Mouse (Mus musculus) urinary bladder, adult 18-20 months (tissue): ENCODE results near the gene Syn1.

Experiments used
- DNase-seq, 2 experiments: peaks; one replicate each; pipeline ENCODE4 v3.0.0; 2022; ENCODE audit warnings: low spot score in 2 of 2, mixed read lengths in 2 of 2

The Syn1 gene

DNA sequence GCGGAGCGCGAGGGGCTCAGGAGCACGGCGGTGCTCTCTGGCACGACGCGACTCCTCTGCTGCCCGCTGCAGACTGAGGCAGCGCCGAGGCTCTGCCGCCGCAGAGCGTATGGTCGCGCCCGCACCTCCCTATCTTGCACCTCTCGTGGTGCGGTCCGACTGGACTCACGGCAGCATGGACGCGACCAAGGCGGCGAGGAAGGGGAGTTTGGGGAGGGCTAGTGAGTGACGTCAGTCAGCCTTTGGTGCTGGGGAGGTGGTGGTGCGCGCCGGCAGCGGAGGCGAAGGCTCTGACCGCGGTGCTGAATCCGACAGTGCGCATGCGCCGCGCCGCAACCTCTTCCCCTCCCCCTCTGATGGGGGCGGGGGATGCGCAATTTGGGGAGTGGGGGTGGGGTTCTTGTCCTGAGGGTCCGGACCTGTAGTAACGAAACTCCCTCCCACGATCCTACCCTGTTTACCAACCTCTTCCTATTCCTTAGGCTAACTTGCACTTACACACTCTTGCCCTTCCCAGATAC, at the start of gene Syn1:
Gene Syn1, minus strand, starts transcription at position 161 of the 521 bp plus-strand sequence.
- DNase-seq = peak; percentile 16 to 59

DNA sequence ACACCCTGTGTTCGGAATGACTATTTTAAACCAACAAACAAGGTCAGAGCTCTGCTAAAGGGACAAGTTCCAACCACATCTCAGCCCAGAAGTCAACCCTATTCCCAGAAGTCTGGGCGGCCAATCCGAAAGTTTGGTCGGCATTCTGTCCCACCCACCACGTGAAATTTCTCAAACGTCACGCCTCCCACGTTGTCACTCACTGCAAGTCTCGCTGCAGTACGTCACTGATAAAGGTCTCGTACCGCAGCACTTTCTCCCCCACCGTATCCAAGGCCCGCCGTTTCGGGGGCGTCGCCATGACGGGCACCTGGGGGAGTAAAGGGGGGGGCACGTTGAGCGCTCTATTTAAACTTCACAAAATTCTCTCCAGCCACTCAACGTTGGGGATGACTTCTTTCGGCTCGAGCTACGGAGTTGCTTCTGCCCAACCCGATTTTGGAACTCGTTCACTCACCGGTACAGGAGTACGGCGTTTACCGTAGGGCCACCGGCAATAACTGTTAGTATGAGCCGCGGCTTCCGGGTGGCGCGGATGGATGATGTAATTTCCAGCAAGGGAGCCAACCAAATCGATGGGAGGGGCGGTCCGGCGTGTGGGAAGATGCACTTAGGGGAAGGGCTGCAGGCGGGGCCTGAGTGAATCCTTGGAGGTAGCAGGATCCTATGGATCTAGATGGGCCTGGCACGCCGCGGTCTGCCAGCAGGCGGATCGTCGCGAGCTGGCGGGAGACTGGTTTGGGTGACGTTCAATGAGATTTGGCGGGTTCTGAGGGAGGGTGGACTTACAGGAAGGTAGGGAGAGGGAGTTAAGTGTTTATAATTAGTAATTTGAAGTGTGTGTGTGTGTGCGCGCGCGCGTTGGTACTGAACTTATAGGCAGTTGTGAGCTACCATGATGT, 40.9 kb upstream of the Syn1 start, which contains the start of gene Uxt:
Gene Uxt, minus strand, starts transcription at position 541 of the 902 bp plus-strand sequence.
- peak; percentile 74 to 80 for DNase-seq

DNA sequence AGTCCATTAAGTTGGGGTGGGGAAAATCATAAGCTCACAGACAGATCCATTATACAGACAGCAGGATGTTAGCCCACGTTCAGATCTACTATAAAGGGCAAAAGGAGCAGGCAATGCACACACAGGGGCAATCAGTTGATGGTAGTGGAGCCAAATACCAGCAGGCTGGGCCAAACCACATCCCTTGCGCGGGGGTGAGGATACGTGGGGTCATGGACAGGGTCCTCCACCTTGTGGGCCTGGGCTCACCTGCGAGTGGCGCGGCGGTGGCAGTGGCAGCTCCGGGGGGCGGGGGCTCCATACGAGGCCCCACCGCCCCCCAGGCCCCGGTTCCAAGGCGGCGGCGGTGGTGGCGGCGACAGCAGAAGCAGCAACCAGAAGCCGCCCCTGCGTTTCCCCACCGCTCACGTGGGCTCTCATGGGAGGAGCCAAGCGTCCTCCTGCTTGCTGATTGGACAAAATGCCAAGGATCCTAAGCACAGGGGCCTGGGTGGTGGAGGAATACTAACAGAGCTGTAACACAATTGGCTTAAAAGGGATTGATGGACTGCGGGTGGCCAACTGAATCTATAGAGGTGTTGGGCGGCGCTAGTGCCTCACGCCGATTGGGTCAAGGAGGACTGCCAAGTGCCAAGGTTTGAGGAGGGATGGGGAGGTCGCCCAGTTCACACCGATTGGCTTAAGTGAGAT, 29.5 kb upstream of the Syn1 start, which contains the start of gene Elk1:
Gene Elk1, minus strand, starts transcription at position 418 of the 690 bp plus-strand sequence.
- DNase-seq = peak; percentile 61 to 74

DNA sequence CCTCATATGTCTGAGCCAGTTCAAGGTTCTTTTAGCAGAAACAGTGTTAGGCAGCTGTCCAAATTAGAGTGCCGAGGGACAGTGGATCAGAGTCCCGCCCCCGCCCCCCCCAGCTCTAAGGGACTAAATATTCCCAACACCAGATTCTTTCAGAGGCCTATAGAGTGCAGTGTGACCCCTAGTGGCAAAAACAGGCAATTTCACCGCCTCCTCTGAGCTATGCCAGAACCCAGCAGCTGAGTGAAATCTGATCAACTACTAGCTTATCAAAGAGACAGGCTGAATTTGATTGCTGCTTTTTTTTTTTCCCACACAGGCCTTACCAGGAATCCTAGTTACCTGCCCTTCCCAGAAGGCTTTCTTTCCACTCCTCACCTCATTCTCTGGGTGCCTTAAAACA, 25.3 kb upstream of the Syn1 start:
- peak in 1 of 2 experiments; percentile 10 for DNase-seq

DNA sequence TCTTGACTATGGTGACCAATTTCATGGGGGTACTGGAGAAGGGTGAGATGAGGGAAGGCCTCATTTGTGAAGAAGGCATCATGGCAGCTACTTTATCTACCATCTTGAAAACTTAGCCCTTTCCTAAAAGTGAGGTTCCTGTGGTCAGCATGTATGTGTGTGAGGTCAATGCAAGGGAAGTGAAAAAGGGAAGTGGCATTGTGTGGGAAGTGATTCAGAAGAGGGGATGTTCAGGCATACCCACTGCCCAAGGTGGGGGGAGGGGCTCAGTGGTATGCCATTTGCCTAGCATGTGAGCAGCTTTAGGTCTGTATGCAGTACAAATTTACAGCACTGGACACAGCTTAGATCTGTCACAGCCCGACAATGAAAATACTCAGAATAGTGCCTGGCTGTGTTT, 11.2 kb upstream of the Syn1 start:
- no peak for DNase-seq

DNA sequence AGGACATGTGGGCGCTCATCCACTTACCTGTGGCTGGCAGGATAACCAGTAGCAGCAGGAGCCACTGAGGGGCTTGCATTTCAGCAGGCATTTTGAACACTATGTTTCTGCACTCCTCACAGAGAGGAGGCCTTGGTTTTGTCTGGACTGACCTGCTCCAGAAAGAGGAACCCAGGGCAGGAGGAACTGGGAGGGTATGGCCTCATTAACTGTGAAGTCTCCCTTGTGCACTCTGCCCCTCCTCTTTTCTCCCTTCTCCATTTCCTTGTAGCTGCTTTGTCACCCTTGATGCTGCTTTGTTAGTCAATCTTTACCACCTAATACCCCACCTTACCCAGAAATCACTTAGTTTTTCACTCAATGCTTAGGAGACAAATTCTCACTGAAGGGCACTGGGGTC, 10.6 kb upstream of the Syn1 start, which contains the start of gene Cfp:
Gene Cfp, minus strand, starts transcription at position 192 of the 400 bp plus-strand sequence.
- DNase-seq = no peak

DNA sequence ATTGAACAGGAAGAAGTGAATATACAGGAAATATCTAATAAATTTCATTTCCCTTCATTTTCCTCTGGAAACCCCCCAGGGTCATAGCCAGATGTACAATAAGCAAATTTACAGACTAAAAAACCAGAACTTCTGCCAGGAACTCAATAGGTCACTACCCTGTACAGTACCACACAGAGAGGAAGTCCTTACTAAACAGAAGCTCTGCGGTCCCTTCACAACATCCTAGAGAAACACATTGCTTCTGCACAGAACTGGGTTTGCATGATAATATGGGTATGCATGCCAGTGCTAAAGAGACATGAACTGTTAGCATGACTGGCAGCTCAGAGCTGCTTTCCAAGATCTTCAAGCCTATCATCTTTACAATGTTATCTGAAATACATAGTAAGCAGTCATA, 9.1 kb upstream of the Syn1 start:
- no peak for DNase-seq

DNA sequence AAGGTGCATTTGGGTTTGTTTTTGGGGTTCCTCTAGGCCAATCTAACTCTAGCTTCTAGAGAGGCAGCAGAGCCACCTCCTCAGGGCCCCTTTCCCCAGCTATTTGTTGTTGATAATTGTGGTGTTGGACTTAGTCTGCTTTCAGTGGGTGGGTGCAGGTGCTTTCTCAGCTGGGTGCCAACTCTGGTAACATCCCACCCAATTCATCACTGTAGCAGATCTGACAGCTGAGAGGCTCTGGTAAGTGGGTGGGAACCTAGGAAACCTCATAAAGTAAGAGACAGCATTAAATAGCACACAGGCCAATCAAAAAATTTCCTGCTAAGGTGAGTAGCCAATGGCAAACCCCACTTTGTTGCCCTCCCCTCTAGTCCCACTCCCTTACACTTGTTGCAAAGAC, 4.2 kb upstream of the Syn1 start:
- no peak for DNase-seq

DNA sequence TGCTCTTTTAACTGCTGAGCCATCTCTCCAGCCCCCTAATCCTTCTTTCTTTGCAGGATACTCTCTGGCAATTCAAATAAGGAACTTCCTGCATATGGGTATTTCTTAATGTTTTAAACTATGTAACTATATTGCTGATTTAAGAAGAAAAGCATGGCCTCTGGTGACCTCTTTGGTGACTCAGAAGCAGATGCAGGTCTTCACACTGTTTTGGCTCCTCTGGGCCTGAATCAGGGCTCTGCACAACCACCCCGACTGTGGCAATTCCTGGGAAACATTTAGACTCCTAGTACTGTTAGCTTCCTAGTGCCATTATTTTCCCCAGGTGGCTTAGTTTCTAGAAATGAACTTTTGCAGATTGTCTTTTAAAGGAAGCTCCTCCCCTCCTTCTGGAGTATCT, 2.7 kb upstream of the Syn1 start:
- DNase-seq = no peak

DNA sequence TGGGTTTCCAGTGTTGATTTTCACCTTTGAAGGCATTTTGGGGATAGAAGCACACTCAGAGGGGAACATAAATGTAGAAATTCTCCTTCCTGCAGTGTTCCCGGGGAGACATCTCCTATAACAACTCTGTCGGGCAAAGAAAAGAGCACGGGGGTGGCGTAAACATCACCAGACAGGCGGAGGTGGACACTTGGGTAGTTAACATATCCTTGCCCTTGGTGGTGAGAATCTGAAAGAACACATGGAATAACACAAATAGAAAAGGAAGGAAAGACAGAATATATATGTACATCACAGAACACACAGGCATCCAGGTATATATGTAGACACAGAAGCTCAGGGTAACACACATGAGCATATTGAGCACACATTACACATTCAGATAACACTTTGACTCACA, 562 bp upstream of the Syn1 start:
- no peak for DNase-seq

DNA sequence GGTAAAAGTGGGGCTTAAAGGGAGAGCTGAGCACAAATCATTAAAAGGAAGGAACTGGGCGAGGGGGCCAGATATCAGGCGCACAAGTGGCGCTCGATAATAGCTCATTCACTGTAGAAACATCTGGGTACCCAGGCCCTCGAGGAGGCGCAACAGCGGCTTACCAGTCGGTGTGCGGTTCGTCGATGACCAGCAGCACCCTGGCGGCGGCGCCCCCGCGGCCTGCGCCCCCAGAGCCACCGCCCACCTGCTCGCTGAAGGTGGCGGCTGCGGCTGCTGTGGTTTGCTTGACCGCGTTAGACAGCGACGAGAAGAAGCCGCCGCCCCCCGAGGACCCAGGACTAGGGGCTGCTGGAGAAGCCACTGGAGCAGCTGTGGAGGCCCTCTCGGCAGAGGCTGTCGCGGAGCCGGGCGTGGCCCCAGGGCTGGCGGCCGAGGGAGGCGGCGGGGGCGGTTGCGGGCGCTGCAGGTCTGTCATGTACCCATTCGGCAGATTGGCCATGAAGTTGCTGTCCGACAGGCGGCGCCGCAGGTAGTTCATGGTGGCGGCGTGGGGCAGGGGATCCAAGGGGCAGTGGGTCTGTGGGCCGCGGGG, 458 bp downstream of the Syn1 start:
- DNase-seq = no peak

DNA sequence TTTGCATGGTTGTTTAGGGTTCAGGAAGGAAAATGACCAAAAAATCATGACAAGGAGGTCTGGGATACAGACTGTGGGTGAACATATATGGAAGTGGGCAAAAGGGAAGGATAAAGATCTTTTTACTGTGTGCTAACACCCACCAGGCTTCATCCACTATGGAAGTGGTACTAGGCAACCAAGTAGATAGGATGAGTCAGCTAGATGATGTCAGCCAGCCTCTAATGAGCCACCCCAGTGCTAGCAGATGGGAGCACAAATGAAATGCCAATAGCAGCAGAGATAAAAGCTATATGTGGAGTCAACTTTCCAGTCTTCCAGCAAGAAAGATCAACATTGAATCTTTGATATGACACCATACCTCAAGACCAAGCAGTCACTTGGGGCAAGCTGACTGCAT, 5.7 kb downstream of the Syn1 start:
- DNase-seq = no peak

DNA sequence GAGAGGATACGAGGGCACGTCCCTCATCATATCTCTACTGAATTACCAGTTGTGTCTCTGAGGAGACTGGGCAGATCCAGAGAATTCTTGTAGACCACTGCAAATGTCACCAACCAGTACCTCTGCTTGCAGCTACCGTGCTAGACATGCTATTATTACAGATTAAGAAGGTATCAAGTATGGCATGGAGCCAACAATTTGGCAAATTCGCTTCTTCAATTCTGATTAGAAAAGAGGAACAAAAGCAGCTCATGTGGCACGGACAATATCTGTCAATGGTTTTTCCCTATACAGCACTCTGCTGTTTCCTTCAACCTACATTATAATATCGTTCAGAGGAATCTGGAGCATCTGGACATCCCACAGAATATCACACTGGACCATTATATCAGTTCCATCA, 7.1 kb downstream of the Syn1 start:
- no peak for DNase-seq

DNA sequence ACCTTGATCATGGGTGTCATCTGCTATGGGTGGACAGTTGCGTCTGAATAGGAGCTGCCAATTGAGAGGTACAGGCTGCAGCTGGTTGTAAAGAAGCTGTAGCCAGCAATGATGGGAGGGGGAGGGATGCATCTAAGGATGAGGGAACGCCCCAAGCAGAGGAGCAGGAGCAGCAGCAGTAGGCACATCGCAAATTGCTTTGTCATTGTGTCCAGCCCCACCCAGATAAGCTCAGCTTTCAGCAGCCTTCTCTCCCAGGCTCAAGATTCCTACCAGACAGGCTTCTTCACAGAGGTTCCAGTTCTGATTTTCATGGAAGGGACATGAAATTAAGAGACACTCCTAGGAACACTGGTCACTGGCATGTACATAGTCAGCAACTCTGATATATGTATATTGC, 10.7 kb downstream of the Syn1 start:
- no peak for DNase-seq

DNA sequence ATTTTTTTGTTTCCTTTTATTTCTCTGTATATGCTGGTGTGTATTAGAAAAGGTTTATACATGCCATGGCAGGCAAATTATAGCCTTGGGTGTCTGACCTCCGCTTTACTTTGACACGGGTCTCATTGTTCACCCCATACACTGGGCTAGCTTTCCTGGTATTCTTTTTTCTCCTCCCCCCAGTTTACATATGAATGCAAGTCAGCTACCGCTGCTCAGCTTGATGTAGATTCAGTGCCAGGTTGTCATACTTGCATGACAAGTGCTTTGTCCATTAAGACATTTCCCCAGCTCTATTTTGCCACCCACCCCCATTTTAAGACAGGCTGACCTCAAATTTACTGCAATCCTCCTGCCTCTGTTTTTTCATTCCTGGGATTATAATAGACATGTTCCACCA, 45.6 kb downstream of the Syn1 start:
- DNase-seq = no peak

DNA sequence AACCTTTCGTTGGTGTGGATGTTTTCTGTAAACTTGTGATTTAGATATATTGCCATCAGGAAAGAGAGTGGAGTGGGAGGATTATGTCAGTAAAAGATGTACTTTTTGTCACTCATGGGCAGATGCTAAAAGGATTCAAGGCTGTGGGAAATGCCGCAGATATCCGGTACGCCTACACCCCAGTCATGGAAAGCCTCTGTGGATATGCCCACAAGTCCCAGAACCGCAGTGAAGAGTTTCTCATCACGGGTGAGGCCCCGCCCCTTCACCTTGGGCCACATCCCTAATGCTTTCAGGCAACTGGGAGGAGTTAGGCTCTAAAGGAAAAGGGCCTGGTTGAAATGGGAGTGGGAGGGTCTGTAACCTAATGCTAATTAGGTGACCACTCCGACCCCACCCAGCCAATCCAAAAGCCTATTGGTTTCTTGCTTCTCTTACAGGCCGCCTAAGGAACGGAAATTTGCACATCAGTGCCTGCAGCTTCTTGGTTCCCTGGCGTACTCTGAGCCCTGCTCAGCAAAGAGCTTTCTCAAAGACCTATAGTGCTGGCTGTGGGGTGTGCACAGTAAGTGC, 47.8 kb downstream of the Syn1 start:
- no peak for DNase-seq

DNA sequence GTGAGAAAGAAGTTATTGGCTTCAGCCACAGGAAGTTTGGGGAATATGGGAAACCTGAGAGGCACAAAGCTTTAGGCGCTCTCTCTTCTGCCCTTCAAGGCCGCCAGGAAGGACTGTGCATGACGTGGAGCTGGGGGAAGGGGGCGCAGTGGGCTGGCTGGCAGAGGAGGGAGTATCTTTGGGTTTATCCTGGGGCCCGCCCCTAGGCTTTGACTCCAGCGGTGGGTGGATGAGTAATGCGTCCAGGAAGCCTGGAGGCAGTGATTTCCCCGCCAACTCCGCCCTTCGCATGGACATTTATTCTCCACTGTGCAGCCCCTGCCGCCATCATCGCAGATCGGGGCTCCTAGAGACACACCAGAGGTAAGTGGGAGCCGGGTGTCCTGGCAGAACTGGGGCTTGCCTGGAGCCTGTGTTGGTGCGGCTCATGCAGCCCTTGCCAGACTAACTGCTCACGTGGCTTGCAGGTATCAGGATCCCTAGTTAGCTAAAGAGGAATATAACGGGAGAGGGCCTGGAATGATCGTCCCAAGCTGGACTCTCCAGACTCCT, 50.8 kb downstream of the Syn1 start, which contains the start of gene Timp1:
Gene Timp1, plus strand, starts transcription at position 205 of the 552 bp plus-strand sequence.
- DNase-seq = peak in 1 of 2 experiments; percentile 37

DNA sequence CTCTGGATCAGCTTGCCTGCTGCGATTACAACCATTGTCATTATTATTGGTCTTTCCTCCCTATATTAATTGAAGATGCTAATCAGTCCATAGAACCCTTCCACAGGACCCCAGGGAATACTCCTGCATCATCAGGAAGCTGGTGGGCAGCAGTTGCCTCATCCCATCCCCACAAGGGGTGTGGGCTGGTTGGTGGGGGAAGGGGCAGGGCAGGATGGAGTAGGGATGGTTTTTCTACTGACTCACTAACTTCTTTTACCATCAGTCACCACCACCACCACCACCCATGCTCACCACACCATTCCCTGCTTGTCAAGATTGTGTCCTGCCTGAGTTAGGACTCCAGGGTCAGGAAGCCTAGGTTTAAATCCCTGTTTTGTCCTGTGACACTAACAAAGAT, 51.6 kb downstream of the Syn1 start:
- no peak for DNase-seq

DNA sequence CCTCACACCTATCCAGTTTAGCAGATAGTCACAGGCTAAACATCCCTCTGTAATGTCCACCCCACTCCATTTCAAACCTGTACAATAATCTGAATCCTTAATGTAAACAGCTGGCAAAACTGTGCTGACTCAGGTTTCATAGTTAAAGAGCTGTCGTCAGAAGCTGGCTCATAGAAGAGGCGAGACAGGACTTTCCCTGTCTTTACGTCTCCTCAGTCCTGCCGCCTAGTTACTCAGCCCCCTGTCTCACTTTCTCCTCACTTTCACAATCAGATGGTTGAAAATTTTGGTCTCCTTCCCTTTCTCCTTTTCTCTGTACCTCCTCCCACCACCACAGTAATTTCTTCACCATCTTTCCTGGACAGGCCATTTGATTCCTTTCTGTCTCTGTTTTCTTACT, 52.7 kb downstream of the Syn1 start:
- DNase-seq = no peak

DNA sequence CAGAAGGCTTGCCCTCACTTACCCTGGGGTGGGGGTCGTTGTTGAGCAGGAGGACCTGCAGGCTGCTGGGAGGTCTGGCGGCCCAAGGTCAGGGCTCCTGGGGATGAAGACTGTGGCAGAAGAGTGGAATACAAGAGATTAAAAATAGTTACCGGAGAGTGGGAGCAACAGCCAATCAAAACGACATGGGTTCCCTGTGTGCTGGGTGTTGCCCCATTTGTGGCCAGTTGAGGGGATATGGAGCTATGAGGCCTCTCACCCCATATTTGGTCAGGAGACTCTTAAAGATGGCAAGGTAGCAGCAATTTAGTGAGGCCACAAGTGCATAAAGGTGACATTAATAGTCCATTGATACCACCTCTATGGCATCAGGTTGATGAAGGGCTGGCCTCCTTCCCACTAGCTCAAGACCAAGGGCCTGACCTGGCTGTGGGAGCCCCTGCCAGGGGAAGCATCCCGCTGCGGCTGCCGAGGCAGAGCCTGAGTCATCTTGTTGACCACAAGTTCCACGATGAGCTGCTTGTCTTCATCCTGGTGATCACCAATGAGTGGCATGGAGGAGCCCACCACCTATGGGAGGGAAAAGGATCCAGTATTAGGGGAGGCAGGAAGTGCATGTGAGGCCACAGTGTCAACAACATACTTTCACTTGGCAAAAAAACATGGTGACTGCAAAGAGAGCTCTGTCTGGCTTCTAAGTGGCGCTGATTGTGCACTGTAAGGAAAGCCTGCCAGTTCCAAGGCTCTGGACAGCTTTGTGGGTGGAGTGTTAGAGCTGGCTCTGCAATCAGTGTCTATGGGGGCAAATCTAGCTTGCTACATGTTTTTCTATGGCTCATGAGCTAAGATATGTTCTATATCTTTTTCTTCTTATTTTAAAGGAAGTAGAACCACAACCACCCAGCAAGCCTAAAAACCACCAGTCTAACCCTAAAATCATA, 57.4 kb downstream of the Syn1 start:
- DNase-seq = no peak
